Mouse (Mus musculus): ENCODE measurements around the gene Rtn4r. TPM values are rescaled to one million over a fixed set of nuclear protein-coding genes. Genes with fewer than 3 reads are reported as not detected.
A peak's percentile ranks its signal among the peaks of the same experiment; 100 is the strongest.

Gene Rtn4r
- total and polyA plus RNA-seq, 3 experiments, result 0.04 TPM; not detected in 2

DNA sequence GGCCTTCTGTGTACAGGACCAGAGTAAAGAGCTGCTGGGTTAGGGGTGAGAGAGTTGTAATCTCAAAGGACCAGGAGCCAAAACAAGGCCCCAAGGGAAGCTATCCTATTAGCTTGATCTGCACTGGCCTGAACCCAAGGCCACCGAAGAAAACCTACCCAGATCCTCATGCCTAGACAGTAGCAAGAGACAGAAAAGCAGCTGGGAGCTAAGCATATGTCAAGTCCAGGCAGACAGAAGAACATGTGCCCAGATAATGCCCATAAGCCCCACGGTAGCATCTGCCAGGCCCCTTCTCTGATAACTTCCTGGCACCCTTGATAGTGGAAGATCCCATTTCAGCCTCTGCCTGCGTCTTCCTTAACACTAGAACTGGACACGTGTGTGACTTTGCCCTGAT lies 59.4 kb downstream of the Rtn4r start:
- Histone ChIP-seq H3K36me3 (ENCODE audit: control insufficient read depth in 1 of 2, insufficient read depth in 2 of 2, low read length in 2 of 2) (peaks cover 0 to 9% of the 10 kb centered on the region in 2 experiments; a peak in 2 of 4 replicates), H3K9ac (ENCODE audit: control insufficient read depth, low read depth, low read length, poor library complexity, severe bottlenecking) (no peak overlapping the region), H3K27me3 (ENCODE audit: control insufficient read depth in 1 of 2, insufficient read depth in 2 of 2, low read length in 2 of 2) (no peaks in the 10 kb centered on the region; a peak in 1 of 4 replicates), H3K4me3 (ENCODE audit: control insufficient read depth in 1 of 2, insufficient read depth in 1 of 2, low read depth in 2 of 2, low read length in 2 of 2) (no peak overlapping the region), H3K9me3 (replicated peaks; ENCODE audit: insufficient read depth, low read length) (no peaks in the 10 kb centered on the region), H3K4me1 (ENCODE audit: control insufficient read depth in 1 of 2, insufficient read depth in 2 of 2, low read length in 2 of 2) (peaks cover 1 to 9% of the 10 kb centered on the region in 2 experiments; a peak in 3 of 4 replicates), H3K79me2 (ENCODE audit: control insufficient read depth, insufficient read depth, low read length, poor library complexity) (no peaks in the 10 kb centered on the region), H3K27ac (ENCODE audit: control insufficient read depth, low read depth, low read length) (no peak overlapping the region)
- no peak for DNase-seq (ENCODE audit: low read depth, low spot score)
- TF ChIP-seq MYB (IDR thresholded peaks at IDR 0.05; ENCODE audit: low read depth, low read length) (no peak), MAX (IDR thresholded peaks at IDR 0.05; ENCODE audit: low read length) (0 out of 2 replicates have a peak, but pooled peaks have one; percentile 24)

- peak in 1 of 2 experiments; percentile 26; a peak in 1 of 4 replicates for TF ChIP-seq EP300 (IDR thresholded peaks at IDR 0.05; ENCODE audit: low read depth in 1 of 2, low read length in 2 of 2)
- no peak for TF ChIP-seq MXI1 (IDR thresholded peaks at IDR 0.05; ENCODE audit: low read depth, low read length)
- no peak for TF ChIP-seq NELFE (IDR thresholded peaks at IDR 0.05; ENCODE audit: low read depth, low read length)
- H3K27me3 ChIP-seq (ENCODE audit: control insufficient read depth in 1 of 2, insufficient read depth in 2 of 2, low read length in 2 of 2), result no peaks in the 10 kb centered on the region; a peak in 1 of 4 replicates
- peaks cover 1 to 8% of the 10 kb centered on the region in 2 experiments; a peak in 3 of 4 replicates for H3K4me1 ChIP-seq (ENCODE audit: control insufficient read depth in 1 of 2, insufficient read depth in 2 of 2, low read length in 2 of 2)
- H3K27ac ChIP-seq (ENCODE audit: control insufficient read depth, low read depth, low read length), result no peak overlapping the region
- DNase-seq (ENCODE audit: low read depth, low spot score), result no peak
- H3K79me2 ChIP-seq (ENCODE audit: control insufficient read depth, insufficient read depth, low read length, poor library complexity), result no peaks in the 10 kb centered on the region
- H3K4me3 ChIP-seq (ENCODE audit: control insufficient read depth in 1 of 2, insufficient read depth in 1 of 2, low read depth in 2 of 2, low read length in 2 of 2), result no peak overlapping the region
- H3K9ac ChIP-seq (ENCODE audit: control insufficient read depth, low read depth, low read length, poor library complexity, severe bottlenecking), result no peak overlapping the region
- no peaks in the 10 kb centered on the region for H3K9me3 ChIP-seq (replicated peaks; ENCODE audit: insufficient read depth, low read length)
- peaks cover 0 to 8% of the 10 kb centered on the region in 2 experiments; a peak in 2 of 4 replicates for H3K36me3 ChIP-seq (ENCODE audit: control insufficient read depth in 1 of 2, insufficient read depth in 2 of 2, low read length in 2 of 2)
These were observed 59.8 kb downstream of the Rtn4r start for GRCm38 (mm10) chr16:18187221-18187620.

DNA sequence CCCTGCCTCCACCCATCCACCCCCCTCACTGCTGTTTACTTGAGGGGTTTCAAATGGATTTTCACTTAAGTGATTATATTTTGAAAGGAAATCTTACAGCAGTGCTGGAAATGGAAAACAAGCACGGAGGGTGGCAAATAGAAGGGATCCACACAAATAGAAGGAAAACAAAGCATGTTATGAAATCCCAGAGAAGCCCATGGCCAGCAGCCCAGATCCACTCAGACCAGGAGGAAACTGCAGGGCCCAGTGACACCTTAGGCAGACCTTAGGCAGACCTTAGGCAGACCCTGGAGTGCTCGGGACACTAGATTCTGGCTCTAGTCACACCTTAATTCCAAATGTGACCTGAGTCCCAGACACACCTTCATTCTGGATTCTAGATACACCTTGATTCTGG lies 63.6 kb downstream of the Rtn4r start:
- H3K9me3 ChIP-seq (replicated peaks; ENCODE audit: insufficient read depth, low read length), result no peaks in the 10 kb centered on the region
- H3K36me3 ChIP-seq (ENCODE audit: control insufficient read depth in 1 of 2, insufficient read depth in 2 of 2, low read length in 2 of 2), result no peaks in the 10 kb centered on the region
- TF ChIP-seq RCOR1 (IDR thresholded peaks at IDR 0.05; ENCODE audit: low read depth, low read length), result no peak
- H3K27me3 ChIP-seq (ENCODE audit: control insufficient read depth in 1 of 2, insufficient read depth in 2 of 2, low read length in 2 of 2), result no peaks in the 10 kb centered on the region; a peak in 2 of 4 replicates
- no peak overlapping the region for H3K9ac ChIP-seq (ENCODE audit: control insufficient read depth, low read depth, low read length, poor library complexity, severe bottlenecking)
- no peak for DNase-seq (ENCODE audit: low read depth, low spot score)
- H3K27ac ChIP-seq (ENCODE audit: control insufficient read depth, low read depth, low read length), result no peak overlapping the region
- H3K79me2 ChIP-seq (ENCODE audit: control insufficient read depth, insufficient read depth, low read length, poor library complexity), result no peaks in the 10 kb centered on the region
- no peaks in the 10 kb centered on the region for H3K4me1 ChIP-seq (ENCODE audit: control insufficient read depth in 1 of 2, insufficient read depth in 2 of 2, low read length in 2 of 2)
- H3K4me3 ChIP-seq (ENCODE audit: control insufficient read depth in 1 of 2, insufficient read depth in 1 of 2, low read depth in 2 of 2, low read length in 2 of 2), result no peak overlapping the region

DNA sequence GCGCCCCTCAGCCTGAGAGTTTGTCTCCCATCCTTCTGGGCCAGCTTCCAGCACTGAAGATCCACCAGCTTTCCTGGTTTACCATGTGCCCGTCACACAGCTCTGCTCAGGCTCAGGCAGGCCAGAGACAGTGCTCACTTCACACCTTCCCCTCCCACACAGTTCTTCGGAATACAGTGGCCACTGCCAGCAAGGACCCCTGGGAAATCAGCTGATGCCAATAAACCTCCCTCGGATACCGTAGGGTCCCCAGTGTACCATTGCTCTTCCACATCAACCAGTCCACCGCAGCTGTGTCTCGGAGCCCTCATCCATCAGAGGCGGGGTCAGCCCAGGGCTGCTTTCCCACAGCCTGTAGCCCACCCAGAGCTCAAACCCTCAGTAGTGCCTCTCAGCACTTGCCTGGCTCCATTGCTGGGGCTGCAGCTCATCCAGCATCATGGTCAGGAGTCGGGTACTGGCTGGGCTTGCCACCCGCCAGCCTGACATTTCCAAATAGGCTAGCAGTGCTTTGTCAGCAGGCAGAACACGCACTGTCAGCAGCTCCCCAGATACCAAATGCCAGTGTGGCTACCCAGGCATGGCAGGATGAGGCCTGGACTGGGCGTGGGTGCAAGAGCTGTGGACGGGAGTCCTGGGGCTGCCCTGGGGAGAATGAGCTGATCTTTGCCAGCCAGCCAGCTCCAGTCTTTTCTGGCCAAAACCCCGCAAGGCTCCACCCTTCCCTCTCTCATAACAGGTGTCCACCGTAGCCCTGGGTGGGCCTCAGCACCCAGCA lies 67.0 kb downstream of the Rtn4r start:
- DNase-seq (ENCODE audit: low read depth, low spot score), result no peak
- no peaks in the 10 kb centered on the region for H3K36me3 ChIP-seq (ENCODE audit: control insufficient read depth in 1 of 2, insufficient read depth in 2 of 2, low read length in 2 of 2)
- H3K9me3 ChIP-seq (replicated peaks; ENCODE audit: insufficient read depth, low read length), result no peaks in the 10 kb centered on the region
- H3K9ac ChIP-seq (ENCODE audit: control insufficient read depth, low read depth, low read length, poor library complexity, severe bottlenecking), result no peak overlapping the region
- no peaks in the 10 kb centered on the region for H3K4me1 ChIP-seq (ENCODE audit: control insufficient read depth in 1 of 2, insufficient read depth in 2 of 2, low read length in 2 of 2)
- no peak overlapping the region for H3K4me3 ChIP-seq (ENCODE audit: control insufficient read depth in 1 of 2, insufficient read depth in 1 of 2, low read depth in 2 of 2, low read length in 2 of 2)
- no peak overlapping the region for H3K27ac ChIP-seq (ENCODE audit: control insufficient read depth, low read depth, low read length)
- no peaks in the 10 kb centered on the region for H3K79me2 ChIP-seq (ENCODE audit: control insufficient read depth, insufficient read depth, low read length, poor library complexity)
- no peaks in the 10 kb centered on the region; a peak in 2 of 4 replicates for H3K27me3 ChIP-seq (ENCODE audit: control insufficient read depth in 1 of 2, insufficient read depth in 2 of 2, low read length in 2 of 2)
- TF ChIP-seq JUND (IDR thresholded peaks at IDR 0.05; ENCODE audit: low read depth, low read length) (no peak), USF1 (IDR thresholded peaks at IDR 0.05; ENCODE audit: low read depth, low read length) (no peak), POLR2AphosphoS5 (IDR thresholded peaks at IDR 0.05; ENCODE audit: borderline replicate concordance, low read depth, low read length) (no peak), NRF1 (IDR thresholded peaks at IDR 0.05; ENCODE audit: insufficient read depth, low read depth, low read length, poor library complexity, severe bottlenecking) (no peak), GATA1 (IDR thresholded peaks at IDR 0.05; ENCODE audit: low read depth, low read length) (no peak), CHD1 (IDR thresholded peaks at IDR 0.05; ENCODE audit: low read depth, low read length) (no peak), TBP (IDR thresholded peaks at IDR 0.05; ENCODE audit: low read depth, low read length) (no peak), ZKSCAN1 (IDR thresholded peaks at IDR 0.05; ENCODE audit: low read depth, low read length) (no peak), ZC3H11A (IDR thresholded peaks at IDR 0.05; ENCODE audit: low read depth, low read length) (no peak), RAD21 (IDR thresholded peaks at IDR 0.05; ENCODE audit: low read depth, low read length) (no peak), UBTF (IDR thresholded peaks at IDR 0.05; ENCODE audit: borderline replicate concordance, insufficient read depth, low read depth, low read length) (no peak), SIN3A (IDR thresholded peaks at IDR 0.05; ENCODE audit: low read length) (no peak), ETS1 (IDR thresholded peaks at IDR 0.05; ENCODE audit: low read depth, low read length) (no peak), MYB (IDR thresholded peaks at IDR 0.05; ENCODE audit: low read depth, low read length) (no peak)
